Mouse (Mus musculus) MEL (cell line): ENCODE results near the gene Larp1b.

ENCODE experiments used
- CTCF ChIP-seq, 3 experiments: IDR thresholded peaks in 2 of 3; conservative IDR thresholded peaks in 1 of 3; 2 replicates each; pipeline ENCODE4 v1.5.1; 2011 to 2012; ENCODE audit warnings: low read length in 3 of 3, low read depth in 2 of 3, mild to moderate bottlenecking in 2 of 3, improper control_type of control experiment in 1 of 3, inconsistent platforms in 1 of 3, mixed read lengths in 1 of 3, moderate library complexity in 1 of 3; ENCODE audit not compliant: control insufficient read depth in 1 of 3, insufficient read depth in 1 of 3, poor library complexity in 1 of 3, severe bottlenecking in 1 of 3
- MAZ ChIP-seq: IDR thresholded peaks from 2 replicates; pipeline ENCODE4 v1.6.1; 2012; ENCODE audit warnings: low read depth, mild to moderate bottlenecking, inconsistent platforms, low read length, improper control_type of control experiment
- NELFE ChIP-seq: IDR thresholded peaks from 2 replicates; pipeline ENCODE4 v1.6.1; 2011; ENCODE audit warnings: low read depth, low read length, improper control_type of control experiment

GRCm38 (mm10) chr3:41082520-41082884, 132.9 kb downstream of the Larp1b start:
- TF ChIP-seq CTCF (IDR thresholded peaks at IDR 0.05 in 2 of 3, conservative IDR thresholded peaks at IDR 0.05 in 1 of 3; ENCODE audit: control insufficient read depth in 1 of 3, insufficient read depth in 1 of 3, low read depth in 2 of 3, low read length in 3 of 3, poor library complexity in 1 of 3, severe bottlenecking in 1 of 3) (no peak), MAZ (no peak), NELFE (no peak)
